Mouse (Mus musculus) brain, adult 2 months (tissue): ENCODE results near the gene Pak6.
A peak's percentile ranks its signal among the peaks of the same experiment; 100 is the strongest.

Experiments
- DNase-seq: peaks from one replicate; pipeline ENCODE4 v3.0.0; 2011; ENCODE audit warnings: low read depth, low spot score

Pak6 gene

DNA sequence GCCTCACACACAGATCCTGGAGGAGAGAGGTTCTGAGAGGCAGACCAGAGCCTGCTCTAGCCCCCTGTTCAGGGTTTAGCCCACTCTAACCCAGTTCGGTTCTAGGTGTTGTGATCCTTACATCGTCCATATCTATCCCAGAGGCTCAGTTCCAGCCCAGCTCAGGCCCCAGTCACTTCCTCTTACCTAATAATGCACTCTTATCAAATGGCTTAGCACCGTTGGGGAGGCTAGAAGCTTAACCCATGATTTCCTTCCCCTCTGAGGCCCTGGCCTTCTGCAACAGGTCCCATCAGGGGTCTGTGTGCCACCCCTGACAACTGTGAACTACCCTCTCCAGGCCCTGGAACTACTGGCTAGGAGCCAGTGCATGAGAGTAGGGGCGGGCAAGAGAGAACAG lies 66.1 kb downstream of the Pak6 start:
- DNase-seq: no peak

DNA sequence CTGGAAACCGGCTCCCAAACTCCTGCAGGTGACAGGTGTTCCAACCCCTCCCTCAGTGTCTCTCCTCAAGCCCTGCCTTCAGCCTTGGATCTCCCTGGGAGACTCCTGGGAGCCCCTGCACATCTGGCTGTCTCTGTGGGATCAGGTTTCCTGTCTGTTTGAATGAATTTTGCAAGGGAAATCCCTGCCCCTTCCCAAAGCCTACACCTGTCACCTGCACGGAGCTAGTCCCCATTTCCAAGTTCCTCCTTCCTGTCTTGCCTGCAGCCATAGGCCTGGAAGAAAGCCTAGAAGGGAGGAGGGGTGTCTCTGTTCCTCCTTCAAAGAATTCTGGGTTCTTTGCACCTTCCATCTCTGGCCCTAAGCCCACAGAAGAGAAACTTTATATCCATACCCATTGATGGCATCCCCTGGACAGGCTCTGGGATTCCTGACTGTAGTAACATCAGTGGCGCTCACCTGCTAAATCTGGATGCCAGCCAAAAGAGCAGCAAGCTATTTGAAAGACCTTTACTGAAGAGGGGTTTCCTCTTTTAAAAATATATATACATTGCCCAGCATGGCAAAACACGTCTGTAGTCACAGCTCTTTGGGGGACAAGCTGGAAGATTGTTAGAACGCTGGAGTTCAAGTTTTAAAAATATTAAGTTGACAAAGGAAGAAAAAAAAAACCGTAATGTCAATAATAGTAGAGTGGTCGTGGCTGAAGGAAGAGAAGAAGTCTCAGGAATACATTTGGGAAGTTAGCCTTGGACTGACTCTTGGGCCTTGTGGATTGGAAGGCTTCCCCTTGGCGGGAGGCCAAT lies 66.9 kb downstream of the Pak6 start:
- DNase-seq: no peak

DNA sequence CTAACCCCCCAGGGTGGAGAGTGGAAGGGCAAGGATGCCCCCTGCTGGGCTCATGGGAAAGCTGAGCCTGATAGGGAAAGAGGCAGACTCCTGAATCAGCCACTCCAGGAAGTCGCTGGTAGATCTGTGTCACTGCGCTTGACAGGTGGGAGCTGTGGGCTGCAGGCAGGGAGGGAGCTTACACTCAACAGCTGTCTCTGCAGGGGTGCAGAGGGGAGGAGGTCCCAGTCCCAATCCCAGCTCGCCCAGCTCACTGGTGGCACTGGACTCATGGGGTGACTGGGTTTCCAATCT lies 67.5 kb downstream of the Pak6 start:
- DNase-seq: peak; percentile 80

- no peak for DNase-seq
Observed at GRCm38 (mm10) chr2:118731981-118732380, 68.9 kb downstream of the Pak6 start.

DNA sequence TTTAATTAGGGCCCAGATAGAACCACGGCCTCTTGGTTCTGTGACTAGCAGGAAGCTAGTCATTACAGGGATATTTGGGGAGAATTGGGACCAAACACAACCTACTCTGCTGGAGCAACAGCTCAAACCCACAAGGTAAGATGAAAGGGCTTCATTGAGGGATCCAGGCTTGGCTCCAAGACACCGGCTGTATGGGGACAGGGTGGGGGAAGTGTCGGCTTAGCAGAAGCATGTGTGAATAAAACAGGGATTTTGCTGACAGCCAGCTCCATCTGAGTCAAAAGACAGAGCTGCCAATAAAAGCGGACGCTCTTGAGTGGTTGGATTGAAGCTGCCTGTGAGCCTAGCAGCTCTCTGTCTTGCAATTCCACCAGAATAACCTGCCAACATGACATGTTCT lies 70.2 kb downstream of the Pak6 start:
- peak; percentile 78 for DNase-seq

DNA sequence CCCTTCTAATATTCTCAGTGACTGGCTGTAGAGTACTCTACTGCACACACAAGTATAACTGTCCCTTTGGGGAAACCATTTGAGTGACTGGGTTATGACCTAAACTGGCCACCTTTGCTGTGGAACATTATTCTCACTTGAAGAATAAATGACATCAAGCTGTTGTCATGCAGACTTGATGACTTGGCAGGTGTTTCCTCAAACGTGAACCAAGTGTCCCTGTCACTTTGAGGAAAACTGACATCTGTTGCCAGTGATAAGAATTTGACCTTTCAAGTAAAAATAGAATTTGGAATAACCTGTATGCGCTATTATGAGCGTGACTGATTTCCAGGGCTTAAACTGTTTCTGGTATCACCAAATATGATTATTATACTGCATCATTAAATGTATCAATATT lies 77.2 kb downstream of the Pak6 start:
- no peak for DNase-seq

DNA sequence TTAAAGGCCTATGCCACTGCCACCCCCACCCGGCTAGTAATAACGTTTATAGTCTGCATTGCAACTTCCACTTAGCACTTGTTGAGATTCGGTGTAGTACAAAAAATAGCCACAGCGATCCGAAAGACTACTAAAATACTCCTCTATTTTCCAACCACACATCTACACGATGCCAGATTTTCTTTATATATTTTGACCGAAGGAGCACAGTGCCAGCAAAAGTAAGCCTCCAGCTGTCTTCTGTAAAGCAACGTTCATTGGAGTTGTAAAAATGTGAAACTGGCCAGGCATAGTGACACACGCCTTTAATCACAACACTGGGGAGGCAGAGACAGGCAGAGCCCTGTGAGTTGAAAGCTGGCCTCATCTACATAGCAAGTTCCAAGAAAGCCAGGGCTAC lies 78.1 kb downstream of the Pak6 start:
- DNase-seq: peak; percentile 61

GRCm38 (mm10) chr2:118743261-118743943 lies 80.3 kb downstream of the Pak6 start:
- DNase-seq: peak; percentile 81

GRCm38 (mm10) chr2:118744621-118745020 lies 81.5 kb downstream of the Pak6 start:
- no peak for DNase-seq

- DNase-seq: peak; percentile 96
Observed at GRCm38 (mm10) chr2:118745232-118745884, 82.3 kb downstream of the Pak6 start, which contains the start of gene Inafm2. Gene Inafm2, plus strand, starts transcription at chr2:118745758.

DNA sequence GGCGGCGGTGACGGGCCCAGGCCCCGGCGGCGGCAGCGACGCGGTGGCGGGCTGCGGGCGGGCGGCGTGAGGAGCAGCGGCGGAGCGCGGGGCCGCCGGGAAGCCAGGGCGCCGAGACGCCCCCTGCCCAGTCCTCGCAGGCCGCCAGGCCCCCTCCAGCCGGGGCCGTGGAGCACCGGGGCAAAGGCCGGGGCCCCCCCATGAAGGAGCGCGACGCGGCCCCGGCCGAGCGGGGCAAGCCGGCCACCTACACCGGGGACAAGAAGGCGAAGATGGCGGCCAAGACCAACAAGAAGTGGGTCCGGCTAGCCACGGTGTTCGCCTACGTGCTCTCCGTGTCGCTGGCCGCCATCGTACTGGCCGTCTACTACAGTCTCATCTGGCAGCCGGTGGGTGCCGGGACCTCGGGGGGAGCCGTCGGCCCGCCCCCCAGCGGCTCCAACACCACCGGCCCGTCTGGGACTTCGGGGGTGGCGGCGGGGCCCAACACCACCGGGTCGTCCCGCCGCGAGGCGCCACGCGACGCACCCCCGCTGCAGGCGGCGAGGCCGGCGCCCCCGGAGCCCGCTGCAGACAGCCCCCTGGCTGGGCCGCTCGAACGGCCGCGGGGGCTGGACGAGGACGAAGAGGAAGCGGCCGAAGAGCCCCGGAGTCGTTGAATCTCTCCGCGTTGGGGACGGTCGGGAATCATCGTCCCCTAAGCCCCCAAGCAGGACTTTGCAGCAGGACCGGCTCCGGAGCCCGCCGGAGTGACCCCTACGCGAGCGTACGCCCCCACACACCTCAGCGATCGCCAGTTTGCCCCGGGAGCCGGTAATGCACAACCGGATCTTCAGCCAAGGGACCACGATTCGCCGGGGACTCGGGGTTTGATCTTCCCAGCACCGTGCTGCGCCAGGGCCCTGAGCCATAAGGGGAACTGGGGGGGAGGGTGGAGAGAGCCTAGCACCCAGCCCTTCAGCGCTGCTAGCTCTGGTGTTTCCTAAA lies 83.1 kb downstream of the Pak6 start:
- peak; percentile 54 for DNase-seq

GRCm38 (mm10) chr2:118747301-118747960 lies 84.3 kb downstream of the Pak6 start:
- peak; percentile 66 for DNase-seq
